Mouse (Mus musculus): Measurements from ENCODE around the gene Btrc.
A peak's percentile ranks its signal among the peaks of the same experiment; 100 is the strongest.
"Not testable (repeated sequence)": the region's sequence is repeated elsewhere in the genome, so short reads cannot be mapped to it uniquely, and the experiment has no call there.

The Btrc gene

DNA sequence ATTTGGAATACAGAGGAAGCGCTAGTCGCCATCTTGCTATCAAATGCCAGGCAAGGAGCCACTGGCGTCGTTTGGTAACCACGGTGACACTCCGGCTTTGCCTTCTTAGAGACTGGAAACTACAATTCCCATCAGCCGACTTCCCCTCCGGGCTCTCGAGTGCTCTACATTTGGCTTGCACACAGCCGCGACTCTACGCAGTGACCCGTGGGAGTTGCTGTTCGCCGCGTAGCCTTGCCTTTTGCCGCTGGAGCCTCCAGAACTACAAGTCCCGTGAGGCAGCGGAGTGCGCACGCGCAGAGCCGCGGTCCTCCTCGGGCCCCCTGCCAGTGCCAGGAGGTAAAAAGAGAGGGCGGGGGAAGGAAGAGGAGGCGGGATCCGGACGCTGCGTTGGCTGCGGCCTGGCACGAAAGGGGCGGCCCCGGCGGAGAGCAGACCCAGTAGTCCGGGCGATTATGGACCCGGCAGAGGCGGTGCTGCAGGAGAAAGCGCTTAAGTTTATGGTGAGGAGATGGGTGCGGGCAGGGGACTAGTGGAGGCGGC lies at the start of gene Btrc:
TSS of gene Btrc (plus strand) at position 351 of the 543 bp plus-strand sequence.
- peak; percentile 100 for DNase-seq

DNA sequence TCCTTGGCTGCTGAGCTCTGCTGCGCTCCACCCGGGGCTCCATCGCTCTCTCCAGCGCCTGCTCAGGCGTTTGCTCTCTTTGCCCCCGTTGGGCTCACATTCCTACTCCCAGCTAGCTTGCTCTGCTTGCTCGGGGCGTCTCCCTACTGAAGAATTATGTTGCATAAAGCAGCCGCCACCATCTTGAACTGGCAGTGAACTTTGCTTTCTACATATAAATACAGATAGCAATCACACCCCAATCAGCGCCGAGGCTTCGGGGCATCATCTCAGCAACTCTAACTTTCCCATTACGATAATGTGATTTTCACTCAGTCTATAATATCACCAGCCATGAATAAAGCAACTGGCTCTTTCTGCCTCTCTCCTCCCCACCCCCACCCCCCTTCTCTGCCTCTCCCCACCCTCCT lies 46.1 kb upstream of the Btrc start:
- DNase-seq, result no peak

DNA sequence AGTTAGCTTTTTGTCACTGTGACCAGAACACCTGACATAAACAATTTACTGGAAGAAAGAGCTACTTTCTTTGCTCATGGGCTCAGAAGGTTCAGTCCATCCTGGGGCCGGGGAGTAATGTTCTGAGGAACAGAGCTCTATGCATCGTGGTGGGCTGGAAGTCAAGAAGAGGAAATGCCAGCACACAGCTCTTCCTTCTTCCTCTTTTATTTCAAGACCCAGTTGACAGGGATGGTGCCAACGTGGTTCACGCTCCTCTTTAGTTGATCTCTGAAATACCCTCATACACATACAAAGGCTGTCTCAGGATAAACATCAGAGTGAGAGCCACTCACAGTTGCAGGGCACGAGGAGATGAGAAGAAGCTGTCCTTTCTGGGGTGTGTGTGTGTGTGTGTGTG lies 42.5 kb upstream of the Btrc start:
- DNase-seq, result no peak

DNA sequence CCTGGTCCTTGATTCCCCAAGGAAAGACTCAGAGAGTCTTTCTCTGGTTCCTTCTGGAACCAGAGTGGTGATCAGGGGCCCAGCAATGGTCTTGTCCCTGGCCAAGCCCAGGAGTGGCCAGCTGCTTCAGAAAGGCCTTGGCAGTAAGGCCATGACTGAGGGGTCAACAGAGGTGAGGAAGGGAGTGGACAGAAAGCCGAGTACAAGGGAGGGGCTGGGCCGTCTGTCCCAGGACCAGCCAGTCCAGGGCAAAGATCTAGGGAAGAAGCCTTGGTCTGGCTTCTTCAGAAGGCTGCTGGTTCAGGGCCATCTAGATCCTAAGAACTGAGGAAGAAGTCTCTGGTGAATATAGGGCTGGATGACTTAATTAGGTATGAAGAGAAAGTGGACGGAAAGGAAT lies 34.5 kb upstream of the Btrc start:
- DNase-seq, result no peak

GRCm38 (mm10) chr19:45329748-45330298 lies 33.7 kb upstream of the Btrc start:
- DNase-seq, result no peak

GRCm38 (mm10) chr19:45336718-45337117 lies 26.8 kb upstream of the Btrc start:
- no peak for DNase-seq

- DNase-seq, result peak; percentile 79
Observed at GRCm38 (mm10) chr19:45338182-45338581, 25.4 kb upstream of the Btrc start.

- DNase-seq, result peak; percentile 71
Observed at GRCm38 (mm10) chr19:45343941-45344340, 19.6 kb upstream of the Btrc start.

DNA sequence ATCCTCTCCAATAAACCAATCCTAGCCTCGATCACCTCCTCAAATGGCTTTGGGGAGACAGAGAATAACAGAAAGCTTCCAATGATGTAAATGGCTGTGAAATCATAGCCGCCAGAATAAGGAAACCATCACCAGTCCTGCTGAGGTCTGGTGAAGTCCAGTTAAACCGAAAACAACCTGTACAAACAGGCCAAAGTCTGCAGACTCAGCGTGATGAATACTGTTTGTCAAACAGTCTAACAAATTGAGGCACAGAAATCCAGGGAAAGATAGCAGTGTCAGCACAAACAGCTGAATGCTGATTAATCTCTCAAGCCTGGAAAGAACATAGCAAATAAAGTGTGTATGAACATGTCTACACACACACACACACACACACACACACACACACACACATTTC lies 15.3 kb upstream of the Btrc start:
- DNase-seq, result no peak

- no peak for DNase-seq
Observed at GRCm38 (mm10) chr19:45350456-45350855, 13.1 kb upstream of the Btrc start.

DNA sequence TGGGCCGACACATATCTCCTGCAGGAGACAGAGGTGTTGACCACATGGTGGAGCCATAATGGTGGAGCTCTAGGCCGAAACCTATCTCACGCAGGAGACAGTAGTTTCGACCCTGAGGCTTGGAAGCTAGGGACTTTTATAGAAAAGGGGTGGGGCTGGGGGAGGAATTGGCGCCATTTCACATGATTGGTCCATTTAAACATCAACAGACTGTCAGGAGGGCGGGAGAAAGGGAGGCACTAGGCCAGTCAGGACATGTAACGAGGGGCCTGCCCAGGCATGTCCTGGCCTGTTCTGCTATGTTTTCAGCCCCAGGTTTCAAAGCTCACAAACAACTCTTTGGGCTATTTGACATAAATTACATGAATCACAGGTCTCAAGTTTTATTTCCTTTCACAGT lies 10.8 kb upstream of the Btrc start:
- not testable (repeated sequence) for DNase-seq

GRCm38 (mm10) chr19:45355678-45356077 lies 7.9 kb upstream of the Btrc start:
- DNase-seq, result peak; percentile 29

- not testable (repeated sequence) for DNase-seq
Observed at GRCm38 (mm10) chr19:45356868-45357267, 6.7 kb upstream of the Btrc start.

DNA sequence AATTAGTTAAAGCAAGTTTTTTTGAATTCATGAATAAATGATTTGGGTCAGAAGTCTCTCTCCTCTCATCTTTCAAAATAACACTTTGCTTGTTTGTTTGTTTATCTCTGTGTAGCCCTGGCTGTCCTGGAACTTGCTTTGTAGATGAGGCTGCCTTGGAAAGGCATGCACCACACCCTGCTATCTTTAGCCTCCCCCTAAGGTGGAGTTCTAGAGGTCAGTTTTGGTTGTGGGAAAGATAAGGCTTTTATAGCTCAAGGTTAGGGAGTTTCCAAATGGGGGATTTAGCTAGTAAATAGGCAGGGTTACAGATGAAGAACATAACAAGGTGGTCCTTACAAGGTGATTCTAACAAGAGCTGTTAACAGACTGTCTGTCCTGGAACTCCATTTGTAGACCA lies 3.0 kb upstream of the Btrc start:
- no peak for DNase-seq

DNA sequence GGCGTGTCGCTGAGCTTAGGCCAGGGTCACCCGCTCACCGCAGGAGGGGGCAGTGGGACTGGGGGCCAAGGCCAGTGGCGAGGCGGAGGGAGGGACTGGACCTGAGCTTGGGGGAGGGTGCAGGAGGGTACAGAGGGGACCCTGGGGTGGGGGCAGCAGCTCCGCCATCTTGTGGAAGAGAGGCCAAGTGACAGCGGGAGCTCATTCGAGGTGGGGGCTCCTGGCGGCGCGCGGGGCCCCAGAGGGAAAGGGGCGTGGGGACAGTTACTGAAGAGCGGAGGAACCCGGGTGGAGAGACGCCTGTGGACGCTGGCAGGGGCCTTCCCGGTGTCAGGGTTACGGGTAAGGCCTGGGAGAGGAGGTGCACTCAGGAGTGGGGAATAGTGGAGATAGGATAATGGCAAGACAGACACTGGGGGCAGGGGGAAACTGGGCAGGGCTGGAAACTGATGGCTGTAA lies 428 bp downstream of the Btrc start:
- DNase-seq, result no peak

DNA sequence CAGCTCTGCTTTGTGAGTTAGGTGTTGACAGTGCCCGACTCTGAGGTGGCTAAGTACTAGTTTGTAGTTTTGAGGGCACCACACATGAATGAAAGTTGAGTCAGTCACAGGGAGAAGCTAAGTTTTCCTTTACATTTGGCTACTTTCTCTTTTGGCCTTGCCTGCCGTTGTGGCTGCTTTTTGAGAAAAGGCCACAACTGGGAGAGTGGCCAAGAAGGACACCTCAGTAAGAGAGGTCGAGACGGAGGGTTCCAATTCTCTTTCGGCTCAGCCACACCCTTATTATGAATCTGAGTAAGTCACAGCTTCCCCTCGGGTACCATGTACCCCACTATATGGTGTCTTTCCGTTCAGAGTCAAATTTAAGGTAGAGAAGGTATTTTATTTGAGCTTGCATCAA lies 3.1 kb downstream of the Btrc start:
- DNase-seq, result no peak

- not testable (repeated sequence) for DNase-seq
Observed at GRCm38 (mm10) chr19:45384815-45385214, 21.3 kb downstream of the Btrc start.

DNA sequence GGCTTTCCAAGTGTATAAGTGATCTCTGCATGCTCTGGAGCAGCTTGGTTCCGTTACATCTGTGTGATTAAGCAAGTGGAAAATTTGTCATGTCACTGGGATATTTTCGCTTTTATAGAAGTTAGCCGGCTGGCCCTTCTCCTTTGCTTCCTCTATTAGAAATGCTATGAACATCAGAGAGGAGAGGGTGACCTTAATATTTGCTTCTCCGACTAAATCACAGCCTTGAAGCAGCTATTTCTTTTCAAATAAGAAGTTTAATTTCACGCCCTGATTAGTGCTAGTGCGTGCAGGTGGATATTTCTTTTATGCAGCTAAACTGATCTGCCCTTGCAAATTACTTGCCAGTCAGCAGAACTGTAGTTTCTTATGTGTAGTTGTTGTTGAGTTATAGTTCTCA lies 25.0 kb downstream of the Btrc start:
- DNase-seq, result no peak

DNA sequence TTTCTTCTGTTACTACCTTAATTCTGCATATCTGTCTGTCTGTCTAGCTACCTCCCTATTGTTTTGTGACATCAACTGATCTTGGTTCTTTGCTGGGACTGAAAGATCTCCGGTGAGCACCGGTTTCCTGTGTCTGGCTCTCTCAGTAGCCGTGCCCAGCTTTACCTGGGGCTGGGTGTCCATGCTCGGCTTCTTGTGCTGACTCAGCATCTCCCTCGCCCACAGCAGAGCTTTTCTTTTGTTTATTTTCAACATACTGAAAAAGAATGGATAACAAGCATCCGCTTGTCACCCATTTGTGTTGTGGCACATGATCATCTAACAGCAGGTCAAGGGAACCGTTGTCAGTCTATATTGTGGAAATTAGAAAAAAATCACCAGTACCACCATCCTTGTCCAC lies 30.5 kb downstream of the Btrc start:
- no peak for DNase-seq

DNA sequence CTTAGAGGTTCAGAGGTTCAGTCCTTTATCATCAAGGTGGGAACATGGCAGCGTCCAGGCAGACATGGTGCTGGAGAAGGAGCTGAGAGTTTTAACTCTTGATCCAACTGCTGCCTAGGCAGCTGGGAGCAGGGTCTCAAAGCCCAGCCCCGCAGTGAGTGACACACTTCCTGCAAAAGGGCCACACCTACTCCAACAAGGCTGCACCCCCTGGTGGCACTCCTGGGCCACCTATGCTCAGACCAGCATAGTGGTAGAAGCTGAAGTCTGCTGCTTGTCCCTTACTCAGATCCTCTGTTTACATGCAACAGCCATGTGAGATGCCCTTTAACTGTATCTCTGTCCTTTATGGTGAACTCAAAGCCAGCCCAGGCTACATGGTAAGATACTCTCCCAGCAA lies 47.5 kb downstream of the Btrc start:
- no peak for DNase-seq

- DNase-seq, result no peak
Observed at GRCm38 (mm10) chr19:45412694-45413093, 49.2 kb downstream of the Btrc start.

DNA sequence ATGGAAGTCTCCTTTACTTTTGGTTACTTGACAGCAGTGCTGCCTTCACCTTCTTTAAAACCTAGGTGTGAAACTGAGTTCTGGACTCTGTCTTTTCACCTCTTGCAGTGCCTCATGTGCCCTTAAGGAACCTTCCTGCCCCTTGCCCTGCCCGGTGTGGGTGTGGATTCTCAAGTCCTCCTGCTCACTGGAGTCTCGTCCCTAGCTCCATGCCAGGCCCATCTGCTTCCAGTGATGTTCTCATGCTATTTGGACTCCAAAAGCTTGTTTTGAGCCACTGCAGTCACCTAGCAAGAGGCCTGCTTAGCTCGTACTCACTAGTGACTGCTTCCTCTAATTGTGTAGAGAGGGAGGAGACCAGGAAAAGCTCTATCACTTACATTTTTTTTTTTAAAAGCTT lies 50.4 kb downstream of the Btrc start:
- no peak for DNase-seq

DNA sequence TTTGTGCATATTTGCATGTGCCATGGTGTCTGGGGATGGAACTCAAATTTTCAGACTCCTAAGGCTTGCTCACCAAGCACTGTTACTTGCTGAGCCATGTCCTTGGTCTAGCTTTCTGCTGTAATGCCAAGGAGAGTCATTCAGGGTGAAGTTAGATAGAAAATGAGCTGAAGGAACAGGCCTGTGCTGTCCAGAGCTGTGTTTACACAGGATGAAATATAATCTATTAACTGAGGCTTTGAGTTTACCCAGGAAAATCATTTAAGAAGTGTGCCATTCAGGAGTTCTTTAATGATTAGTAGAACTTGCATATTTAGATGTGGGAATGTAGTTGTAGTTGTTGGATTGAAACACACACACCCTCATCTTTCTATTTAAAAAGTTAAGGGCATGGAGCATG lies 54.1 kb downstream of the Btrc start:
- no peak for DNase-seq

GRCm38 (mm10) chr19:45422276-45422675 lies 58.7 kb downstream of the Btrc start:
- DNase-seq, result no peak

GRCm38 (mm10) chr19:45428146-45428545 lies 64.6 kb downstream of the Btrc start:
- DNase-seq, result no peak

Measured in right cerebral cortex, adult 18-20 months (tissue).